Mouse (Mus musculus): Measurements from ENCODE around the gene Usp32.

DNA sequence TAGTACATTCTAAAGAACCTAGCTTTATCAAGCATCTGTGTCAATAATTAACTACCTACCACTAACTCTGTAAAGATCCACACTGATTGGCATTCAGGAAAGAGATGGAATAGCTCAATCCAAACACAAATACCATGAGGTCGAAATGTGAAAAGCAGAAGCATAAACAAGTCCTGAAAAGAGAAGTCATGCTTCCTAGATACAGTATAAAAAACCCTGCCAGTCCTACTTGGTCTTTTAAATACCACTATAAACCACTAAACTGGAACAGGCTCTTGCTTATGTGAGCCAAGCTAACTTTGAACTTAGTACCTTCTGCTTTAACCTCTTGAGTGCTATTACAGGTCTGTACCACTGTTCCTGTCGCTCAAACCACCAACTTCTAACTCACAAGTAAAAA is 8.4 kb downstream of the Usp32 start:
- TF ChIP-seq CTCF (IDR thresholded peaks at IDR 0.05) (no peak), EP300 (IDR thresholded peaks at IDR 0.05; ENCODE audit: insufficient read depth, low read depth, low read length) (no peak)

Data from heart, adult 2 months (tissue).